Mouse (Mus musculus) megakaryocyte, adult 5-6 weeks (primary cell): ENCODE results near the gene Kalrn. TPM values are rescaled to one million over a fixed set of nuclear protein-coding genes. Genes with fewer than 3 reads are reported as not detected.

ENCODE experiments used
- ATAC-seq: 2 replicates; pipeline ENCODE4 v1.8.0; 2016; ENCODE audit warnings: mild to moderate bottlenecking, inconsistent platforms; ENCODE audit not compliant: poor library complexity, severe bottlenecking
- total RNA-seq, 2 experiments: library from RNA; stranded (forward) in 1 of 2; stranded (reverse) in 1 of 2; fragments of 153-499, 151-499 nt in 1 of 2; fragments of 221-1000, 200-1000 nt in 1 of 2; gene quantifications; 2 replicates each; pipeline versions ENCODE4 v1.2.3 to v1.2.4; 2015 to 2017

Kalrn gene
- total RNA-seq, 2 experiments from 2014 or later = 0.81 to 1.2 TPM

DNA sequence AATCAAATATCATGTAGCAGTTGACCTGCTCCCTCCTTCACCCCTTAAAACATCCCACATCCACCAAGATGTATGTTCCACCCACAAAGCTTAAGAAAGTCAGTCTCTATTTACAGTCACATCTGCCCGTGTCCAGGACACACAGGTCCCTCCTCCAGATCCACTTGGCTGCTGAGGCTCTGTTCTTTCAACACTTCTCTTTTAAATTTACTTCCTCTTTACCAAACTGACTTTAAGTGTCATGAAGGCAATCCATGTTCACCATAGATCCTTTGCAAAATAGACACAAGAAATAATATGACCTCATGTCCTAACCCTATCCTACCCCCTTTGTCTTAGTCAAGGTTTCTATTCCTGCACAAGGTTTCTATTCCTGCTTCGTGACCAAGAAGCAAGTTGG lies 131.6 kb downstream of the Kalrn start:
- peak; percentile 84 for ATAC-seq

DNA sequence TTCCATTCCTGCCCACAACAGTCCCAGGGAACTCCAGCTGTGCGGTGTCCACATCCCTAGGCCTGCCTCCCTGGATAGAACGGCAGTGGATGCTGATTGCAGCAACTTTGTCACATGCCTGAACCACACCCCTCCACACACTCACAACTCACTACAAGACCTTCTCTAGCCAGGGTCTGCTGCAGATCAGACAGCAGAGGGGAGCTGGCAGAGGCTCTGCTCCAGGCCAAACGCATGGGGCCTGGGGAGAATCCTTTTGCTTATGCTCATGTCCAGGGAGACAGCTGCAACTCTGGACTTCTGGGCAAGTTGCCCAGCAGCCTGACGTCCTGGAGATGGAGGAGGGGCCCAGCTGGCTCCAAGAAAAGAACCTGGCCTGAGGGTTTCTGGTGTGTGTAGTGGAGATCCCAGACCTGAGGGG lies 132.3 kb downstream of the Kalrn start:
- ATAC-seq = no peak

DNA sequence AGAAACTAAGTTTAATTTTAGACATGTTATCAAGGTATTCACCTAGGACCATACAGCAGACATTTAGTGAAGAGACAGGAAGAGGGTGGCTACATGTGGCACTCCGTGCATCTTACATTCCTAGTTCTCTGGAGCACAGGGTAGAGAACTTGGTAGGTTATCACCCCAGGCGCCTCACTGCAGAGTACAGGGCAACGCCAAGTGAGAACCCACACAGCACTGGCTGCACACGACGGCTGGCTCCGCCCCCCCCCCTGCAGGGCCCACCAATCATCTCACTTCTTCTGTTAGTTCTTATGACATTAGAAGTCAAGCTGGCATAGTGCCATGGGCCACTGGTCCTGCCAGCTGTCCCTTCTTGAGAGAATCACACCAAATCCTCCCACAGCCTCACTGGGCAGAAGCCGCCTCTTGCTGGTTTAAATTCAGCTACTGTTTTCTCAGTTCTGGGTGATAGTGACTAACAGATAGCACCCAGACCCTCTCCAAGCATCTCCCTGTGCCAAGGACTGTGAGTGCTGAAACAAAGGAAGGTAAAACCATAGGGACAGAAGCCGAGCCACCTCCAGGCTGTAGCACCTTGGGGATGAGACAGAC lies 133.2 kb downstream of the Kalrn start:
- ATAC-seq = no peak

DNA sequence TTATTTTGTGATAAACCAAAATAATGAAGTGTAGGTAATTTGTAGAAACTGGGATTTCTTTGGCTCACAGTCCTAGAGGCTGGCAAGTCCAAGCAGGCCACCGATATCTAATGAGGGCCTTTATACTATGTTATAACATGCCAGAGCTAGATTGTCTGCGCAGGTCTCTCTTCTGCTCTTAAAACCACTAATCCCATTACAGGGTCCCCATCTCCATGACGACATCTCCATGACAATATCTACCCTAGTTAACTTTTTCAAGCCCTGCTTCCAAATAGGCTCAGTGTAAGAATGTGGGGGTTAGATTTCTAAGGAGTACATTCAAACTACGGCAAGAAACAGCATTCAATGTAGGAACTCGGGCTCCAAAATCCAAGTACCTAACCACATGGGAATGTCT lies 143.2 kb downstream of the Kalrn start:
- ATAC-seq = no peak

DNA sequence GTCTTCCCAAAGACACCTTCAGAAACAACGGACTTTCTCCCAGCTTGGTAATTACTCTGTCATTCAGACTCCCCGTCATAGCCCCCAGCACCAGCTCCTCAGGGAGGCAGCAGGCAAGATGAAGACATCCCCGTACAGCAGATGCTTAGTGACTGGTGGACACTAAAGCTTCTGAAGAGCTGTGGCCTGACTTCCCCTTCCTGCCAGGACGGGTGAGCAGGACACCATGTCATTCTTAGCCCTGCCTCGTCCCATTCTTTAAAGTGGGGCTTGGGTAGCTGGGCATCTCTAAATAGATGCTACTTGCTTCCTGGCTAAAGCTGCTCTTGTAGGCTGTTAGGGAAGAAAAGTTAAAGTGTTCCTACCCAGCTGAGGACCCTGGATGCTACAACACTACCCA lies 145.7 kb downstream of the Kalrn start:
- peak; percentile 57 for ATAC-seq

DNA sequence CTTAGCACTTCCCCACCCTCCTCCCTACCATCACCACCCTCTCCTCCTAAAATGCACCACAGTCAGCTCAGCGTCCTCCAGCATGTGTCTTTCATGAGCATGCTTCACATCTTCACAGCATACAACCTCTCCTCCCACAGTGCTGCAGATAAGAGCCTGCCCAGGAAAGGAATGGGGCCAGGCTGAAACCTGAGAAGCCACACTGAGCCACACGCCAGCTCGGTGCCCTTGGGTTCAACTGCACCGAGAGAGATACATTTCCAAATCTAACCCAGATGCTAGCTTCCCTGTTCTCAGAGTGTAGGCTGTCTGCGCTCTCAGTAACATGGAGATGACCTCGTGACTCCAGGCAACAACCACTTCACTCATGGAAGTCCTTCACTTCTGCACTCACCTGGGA lies 151.9 kb downstream of the Kalrn start:
- ATAC-seq = no peak

DNA sequence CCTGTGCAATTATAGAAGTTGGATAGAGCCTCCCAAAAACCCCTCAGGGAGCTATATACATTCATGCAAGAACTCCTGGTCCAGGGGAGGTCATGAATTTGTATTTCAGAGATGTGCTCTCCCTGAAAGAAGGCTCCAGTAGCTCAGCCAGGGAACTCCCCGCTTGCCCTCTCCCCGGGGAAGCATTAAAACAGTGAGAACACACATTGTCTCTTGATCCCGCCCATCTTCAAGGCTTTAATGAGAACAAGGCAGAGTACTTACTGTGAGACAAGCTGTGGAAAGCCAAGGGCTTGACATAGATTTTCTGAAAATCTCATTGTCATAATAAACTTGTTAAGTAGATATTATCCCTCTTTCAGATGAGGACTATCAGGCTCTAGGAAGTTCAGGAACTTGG lies 155.4 kb downstream of the Kalrn start:
- ATAC-seq = no peak

DNA sequence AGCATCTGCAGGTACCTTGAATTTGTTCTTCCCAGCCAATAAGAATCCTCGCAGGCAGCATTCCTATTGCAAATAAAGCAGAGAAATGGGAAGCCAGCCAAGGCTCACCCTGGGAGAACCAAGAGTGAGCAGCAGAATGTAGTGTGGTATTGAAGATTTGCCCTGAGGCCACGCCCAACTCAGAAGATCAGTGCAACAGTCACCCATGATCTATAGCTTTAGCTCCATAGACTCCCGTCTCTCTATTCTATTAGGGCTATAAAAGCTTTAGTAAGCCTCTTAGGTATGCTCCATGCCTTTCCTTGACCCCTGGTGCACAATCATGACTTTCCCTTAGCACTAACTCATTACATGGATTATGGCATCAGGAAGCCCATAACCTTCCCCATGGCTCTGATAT lies 155.9 kb downstream of the Kalrn start:
- no peak for ATAC-seq

DNA sequence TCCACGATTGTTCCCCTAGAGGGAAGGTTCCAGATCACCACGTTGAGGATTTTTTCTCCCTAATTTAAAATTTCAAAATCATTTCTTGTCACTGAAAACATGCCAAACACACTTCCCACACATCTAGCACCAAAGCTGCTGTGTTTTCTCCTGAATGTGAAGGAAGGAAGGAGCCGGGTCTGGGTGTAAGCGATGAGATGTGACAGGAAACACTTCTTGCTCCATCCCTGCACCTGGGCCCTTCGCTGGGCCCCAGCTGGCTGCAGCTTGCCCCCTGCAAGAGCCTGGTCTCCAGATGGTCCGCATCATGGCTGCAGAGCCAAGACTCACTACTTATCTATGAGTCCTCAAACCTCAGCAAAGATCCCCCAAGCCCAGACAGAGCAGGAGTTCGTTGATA lies 158.8 kb downstream of the Kalrn start:
- no peak for ATAC-seq

DNA sequence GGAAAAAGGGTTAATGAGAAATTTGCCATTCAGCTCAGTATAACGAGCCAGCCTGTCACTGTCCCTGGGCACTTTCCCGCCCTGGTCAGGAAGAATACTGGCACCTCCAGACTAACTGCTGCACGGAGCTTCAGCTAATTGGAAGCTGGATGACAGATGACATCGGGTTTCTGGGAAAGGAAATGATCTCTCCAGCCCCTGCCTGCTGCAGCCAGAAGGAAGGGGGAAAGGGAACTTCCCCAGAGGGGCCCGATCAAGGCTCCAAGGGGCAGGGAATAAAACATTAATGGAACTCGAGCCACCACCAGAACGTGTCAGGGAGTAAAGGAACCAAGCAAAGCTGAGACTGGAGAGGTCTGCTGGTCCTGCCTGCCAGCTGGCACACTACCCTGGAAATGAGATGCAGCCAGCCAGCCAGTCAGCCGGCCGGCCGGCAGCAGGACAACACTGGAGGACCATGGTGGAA lies 159.4 kb downstream of the Kalrn start:
- no peak for ATAC-seq

DNA sequence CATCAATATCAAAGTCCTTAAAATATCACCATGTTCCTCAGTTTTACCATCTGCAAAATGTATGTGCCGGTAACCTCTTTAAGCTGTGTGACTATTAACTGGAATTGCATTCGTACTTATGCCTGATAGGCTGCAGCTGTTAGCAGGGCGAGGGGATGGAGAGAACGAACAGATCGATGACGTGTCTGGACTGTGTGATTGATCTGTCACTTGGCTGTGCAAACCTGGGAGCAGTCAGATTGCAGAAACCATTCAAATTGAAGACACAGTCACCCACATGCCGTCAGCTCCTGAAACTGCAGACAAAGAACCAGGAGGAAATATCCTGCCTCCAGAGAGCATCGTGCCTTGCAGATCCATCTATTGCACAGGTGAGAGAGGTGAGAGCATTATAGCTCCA lies 166.3 kb downstream of the Kalrn start:
- no peak for ATAC-seq

DNA sequence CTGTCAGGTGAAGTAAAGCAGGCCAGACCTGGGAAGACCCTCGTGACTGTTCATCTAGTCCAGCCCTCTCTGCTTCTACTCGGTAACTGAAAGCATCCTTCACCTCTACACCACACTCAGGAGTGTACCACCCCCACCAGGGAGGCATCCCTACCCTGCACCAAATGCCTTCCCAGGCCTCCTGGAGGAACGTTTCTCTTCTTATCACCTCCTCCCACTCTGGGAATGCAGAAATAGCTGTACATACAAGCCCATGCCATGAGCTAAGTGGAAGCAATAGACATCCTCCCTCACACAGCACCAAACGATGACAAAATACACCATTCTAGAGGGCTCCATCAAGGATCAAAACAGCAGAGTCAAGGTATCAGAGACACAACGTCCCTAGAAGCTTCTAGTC lies 168.2 kb downstream of the Kalrn start:
- no peak for ATAC-seq

DNA sequence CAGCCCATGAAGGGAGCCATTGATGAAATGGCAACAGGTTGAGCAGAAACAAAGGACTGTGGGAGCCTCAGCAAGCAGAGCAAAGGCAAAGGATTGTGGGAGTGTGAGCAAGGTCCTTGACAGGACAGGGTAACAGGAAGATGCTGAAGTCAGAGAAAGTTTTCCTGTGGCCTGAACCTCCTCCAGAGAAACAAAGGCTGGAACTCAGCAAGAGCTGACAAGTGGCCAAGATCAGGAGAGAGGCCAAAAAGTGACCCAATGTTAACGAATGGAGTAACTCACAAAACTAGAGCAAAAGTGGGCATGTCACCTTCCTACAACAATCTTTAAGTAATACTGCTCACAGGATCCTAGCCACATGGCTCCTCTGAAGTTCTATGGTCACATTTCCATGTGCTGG lies 172.1 kb downstream of the Kalrn start:
- no peak for ATAC-seq

DNA sequence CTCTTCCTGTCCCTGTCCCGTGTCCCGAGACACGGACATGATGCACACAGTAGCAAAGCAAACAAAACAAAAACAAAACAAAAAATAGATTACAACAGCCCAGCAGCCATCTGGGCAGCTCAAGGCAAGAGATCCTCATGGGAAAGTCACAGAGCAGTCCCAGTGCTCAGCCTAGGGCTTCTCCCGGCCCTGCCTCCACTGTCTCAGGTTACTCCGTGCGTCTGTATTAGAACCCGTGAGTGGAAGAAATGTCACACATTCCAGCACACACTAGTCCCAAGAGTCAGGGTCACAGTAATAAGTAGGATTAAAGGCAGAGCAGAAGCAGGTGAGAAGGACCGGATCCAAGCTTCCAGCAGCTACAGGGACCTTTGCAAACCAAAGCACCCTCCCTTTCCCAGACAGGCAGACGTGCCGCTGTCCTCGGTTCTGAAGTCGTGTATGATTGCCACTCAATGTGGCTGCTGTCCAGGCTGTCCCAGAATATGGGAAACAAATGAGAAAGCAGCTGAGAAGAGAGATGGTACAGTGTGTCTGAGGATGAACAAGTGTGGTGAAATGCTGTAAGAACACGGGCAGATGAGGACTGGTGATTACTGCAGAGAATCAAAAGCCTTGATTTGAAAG lies 173.1 kb downstream of the Kalrn start:
- ATAC-seq = no peak

DNA sequence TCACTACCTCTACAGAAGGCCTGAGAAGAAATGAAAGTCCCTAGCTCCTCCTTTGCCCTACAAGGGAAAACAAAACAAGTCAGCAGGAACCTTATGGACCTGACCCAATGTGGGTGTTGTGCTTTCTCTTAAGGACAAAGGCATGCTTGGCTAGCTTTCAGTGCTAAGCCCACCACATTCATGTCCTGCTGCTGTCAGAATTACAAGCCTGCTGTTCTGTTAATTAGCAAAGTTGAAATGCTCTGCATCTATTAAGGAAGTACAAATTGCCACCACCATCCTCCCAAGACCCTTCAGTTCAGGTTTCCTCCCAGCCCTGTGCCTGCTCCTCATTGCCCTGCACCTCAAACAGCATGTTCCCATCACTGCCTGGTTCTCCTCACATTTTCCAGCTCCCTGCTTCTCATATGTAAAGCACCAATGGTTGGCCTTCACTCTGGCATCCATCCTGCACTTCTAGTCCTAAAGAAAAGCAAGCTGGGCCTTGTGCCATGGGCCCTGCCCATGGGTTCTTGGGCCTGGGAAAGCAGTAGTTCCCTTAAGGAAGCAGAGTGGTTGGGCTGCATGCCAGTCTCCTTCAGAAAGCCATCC lies 178.0 kb downstream of the Kalrn start:
- no peak for ATAC-seq

DNA sequence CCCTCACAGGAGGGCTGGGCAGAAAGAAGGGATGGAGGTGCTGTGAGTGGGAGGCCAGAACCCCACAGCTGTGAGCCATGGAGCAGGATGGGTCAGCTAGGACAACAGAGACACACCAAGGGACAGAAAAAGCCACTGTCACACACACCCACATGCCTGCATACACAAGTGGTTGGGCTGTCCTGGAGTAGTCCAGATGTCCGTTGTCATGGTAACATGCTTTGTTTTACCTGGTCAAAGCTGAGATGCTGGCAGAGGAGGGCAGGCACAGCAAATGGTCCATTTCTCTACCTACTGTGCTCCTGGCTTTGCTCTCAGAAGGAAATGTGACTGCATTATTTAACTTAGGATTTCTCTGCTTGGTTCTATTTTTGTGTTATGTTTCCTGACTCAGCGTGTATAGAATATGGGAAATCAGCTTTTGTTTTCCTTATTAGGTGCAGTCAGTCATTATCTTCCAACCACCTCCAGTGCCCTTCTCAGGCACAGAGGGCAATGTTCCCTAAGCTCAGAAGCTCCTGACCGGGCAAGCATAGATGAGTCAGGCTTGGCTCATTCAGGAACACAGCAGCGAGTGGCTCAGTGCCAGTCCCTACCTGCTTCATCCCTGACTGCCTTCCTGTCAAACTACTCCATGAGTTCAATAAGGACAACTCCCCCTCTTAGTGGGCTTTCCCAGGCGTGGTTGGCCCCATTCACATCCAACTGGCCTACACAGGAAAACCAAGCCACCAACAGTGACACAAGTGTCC lies 183.6 kb downstream of the Kalrn start:
- no peak for ATAC-seq

DNA sequence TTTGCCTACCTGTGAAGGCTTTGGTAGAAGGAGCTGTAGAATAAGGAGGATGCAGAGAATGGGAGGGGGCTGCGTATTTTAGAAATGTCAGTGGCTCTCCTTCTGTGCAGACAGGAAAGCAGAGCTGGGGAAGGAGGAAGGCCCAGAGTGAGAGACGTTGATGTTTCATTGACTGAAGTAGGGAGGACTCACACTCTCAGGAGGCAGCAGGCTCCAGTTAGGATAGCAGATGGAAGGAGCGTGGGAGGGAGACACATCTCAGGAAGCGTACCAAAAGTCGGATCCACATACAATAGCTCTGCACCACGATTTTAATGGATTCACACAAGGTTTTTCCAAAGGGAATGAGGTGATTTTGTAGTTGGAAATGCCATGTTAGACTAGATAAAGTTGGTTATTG lies 184.5 kb downstream of the Kalrn start:
- ATAC-seq = no peak

DNA sequence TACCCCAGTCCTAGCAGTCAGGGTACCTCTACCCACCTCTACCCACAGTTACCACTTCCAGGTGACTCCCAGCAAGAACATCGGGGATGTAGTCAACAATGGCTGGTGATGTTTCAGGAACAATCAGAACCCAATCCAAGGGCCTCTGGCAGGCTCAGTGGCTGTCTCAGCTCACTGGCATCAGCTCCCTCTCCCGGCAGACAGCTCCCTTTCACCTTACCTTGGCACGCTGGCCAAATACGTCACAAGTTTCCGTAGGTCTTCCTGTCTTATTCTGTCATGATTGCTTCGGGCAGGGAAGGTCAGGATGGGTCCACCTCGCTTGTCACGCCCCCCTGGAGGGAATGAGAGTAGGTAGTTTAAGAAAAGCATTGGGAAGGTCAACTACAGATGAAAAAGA lies 188.3 kb downstream of the Kalrn start:
- ATAC-seq = no peak

DNA sequence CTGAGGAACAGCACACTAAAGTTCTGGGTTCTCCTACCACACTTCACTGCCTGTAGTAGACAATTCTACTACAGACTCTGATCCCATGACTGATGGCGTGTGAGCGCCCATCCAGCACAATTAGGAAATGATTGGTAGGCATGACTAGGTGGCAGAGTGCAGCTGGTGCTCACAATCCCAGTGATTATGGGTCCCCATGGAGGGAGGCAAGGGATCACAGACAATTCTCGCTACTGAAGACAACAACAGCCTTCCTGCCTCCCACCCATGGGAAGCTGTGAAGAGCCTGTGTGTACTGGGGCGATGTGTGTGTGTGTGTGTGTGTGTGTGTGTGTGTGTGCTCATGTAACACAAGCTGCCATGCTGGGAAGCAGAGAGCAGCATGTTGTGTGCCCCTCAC lies 190.3 kb downstream of the Kalrn start:
- ATAC-seq = no peak

DNA sequence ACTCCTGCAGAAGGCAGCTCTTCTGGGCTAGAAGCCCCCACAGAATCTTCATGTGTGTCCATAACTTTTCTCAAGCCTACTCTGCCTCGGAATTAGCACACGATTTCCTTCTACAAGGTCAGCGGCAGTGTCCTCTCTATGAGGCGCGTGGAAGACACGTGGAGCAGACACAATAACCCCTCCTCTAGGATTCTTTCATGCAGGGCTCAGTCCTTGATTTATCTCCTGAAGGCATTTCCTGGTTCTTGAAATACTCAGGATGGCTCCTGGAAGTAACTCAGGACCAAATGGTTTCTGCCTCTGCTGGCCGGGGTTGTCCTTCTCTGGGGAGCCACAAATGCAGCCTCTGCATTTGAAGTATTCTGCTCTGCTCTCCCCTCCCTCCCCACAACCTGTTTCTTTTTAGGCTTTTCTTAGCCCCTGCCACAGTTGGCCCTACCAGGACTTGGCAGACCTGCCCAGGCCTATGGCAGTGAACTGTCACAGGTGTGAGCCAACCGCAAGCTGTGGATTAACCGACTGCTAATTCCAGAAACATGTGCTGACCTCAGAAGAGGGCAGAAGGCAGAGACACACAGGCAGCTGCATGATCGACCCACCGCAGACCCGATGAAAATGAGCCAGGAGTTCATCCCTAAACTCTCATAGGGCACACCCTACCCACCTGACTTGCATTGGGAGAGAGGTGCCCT lies 197.0 kb downstream of the Kalrn start:
- ATAC-seq = no peak

DNA sequence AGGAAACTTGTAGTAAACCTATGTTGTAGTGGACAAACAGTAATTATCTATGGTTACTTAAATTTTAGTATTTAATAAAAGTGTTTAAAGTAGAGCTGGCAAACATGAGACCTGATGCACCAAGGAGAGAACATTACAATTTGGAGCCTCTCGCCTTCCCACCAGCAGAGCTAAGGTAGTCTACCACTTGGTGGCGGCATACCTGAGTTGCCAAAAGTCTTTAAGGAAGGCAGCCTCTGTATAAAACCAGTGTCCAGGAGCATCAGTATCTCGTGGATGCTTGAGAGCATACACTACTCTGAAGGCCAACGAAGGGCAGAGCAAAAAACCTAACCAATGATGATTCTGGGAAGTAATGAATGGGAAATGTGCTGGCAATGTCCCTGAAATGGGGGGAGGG lies 199.8 kb downstream of the Kalrn start:
- ATAC-seq = no peak
